Mouse (Mus musculus) CD4-positive, CD25-positive, alpha-beta regulatory T cell, adult 2 months (primary cell): ENCODE data around the gene Supt4a.

Source experiments
- DNase-seq: peaks from one replicate; pipeline ENCODE4 v3.0.0-alpha.2; 2012; ENCODE audit warnings: low read depth, low spot score

The Supt4a gene

GRCm38 (mm10) chr11:87763988-87764876, 26.9 kb downstream of the Supt4a start:
- peak; percentile 58 for DNase-seq

GRCm38 (mm10) chr11:87768745-87769144, 31.4 kb downstream of the Supt4a start:
- no peak for DNase-seq

GRCm38 (mm10) chr11:87770989-87771388, 33.6 kb downstream of the Supt4a start:
- DNase-seq, result peak; percentile 91

GRCm38 (mm10) chr11:87772354-87772753, 35.0 kb downstream of the Supt4a start:
- no peak for DNase-seq

GRCm38 (mm10) chr11:87778100-87778765, 40.9 kb downstream of the Supt4a start:
- peak; percentile 38 for DNase-seq

- no peak for DNase-seq
Measured at GRCm38 (mm10) chr11:87778915-87779314, 41.6 kb downstream of the Supt4a start.

GRCm38 (mm10) chr11:87779392-87779791, 42.0 kb downstream of the Supt4a start:
- no peak for DNase-seq

- no peak for DNase-seq
Measured at GRCm38 (mm10) chr11:87780130-87780529, 42.8 kb downstream of the Supt4a start.

GRCm38 (mm10) chr11:87790088-87790487, 52.7 kb downstream of the Supt4a start:
- DNase-seq, result no peak
